Mouse (Mus musculus) hindbrain, embryonic 10.5 days (tissue): ENCODE measurements at regions not wholly inside any gene's neighbourhood (a gene's known extent, or its start where the extent isn't known, plus 50 kb on each side); places are given as distances from the start of the nearest gene placed in this dataset.

Source experiments
- DNase-seq: peaks from one replicate; pipeline ENCODE4 v3.0.0-alpha.2; 2017; ENCODE audit warnings: low spot score
- H3K27ac ChIP-seq: fragments of 300-500 bp; sonication (generic); 2 replicates; pipeline ENCODE4 v1.5.1; 2016; ENCODE audit warnings: mild to moderate bottlenecking, moderate library complexity
- H3K27me3 ChIP-seq: fragments of 300-500 bp; sonication (generic); 2 replicates; pipeline ENCODE4 v1.6.1; 2016; ENCODE audit warnings: mild to moderate bottlenecking; ENCODE audit not compliant: poor library complexity, insufficient read depth, severe bottlenecking
- H3K36me3 ChIP-seq: fragments of 300-500 bp; sonication (generic); 2 replicates; pipeline ENCODE4 v1.6.1; 2016; ENCODE audit warnings: mild to moderate bottlenecking, moderate library complexity
- H3K4me1 ChIP-seq: fragments of 300-500 bp; sonication (generic); replicated peaks from 2 replicates; pipeline ENCODE4 v1.6.1; 2016; ENCODE audit warnings: mild to moderate bottlenecking
- H3K4me3 ChIP-seq: fragments of 300-500 bp; sonication (generic); 2 replicates; pipeline ENCODE4 v1.5.1; 2016; ENCODE audit warnings: mild to moderate bottlenecking, moderate library complexity
- H3K9me3 ChIP-seq: fragments of 300-500 bp; sonication (generic); 2 replicates; pipeline ENCODE4 v1.6.1; 2016; ENCODE audit warnings: mild to moderate bottlenecking, moderate library complexity
- WGBS: fragments of 180-500 bp; shearing (Covaris S2); methylation state at CpG from one replicate; pipeline ENCODE4 v1.1.7; 2016; 5-methylcytosine and 5-hydroxymethylcytosine counted together

DNA sequence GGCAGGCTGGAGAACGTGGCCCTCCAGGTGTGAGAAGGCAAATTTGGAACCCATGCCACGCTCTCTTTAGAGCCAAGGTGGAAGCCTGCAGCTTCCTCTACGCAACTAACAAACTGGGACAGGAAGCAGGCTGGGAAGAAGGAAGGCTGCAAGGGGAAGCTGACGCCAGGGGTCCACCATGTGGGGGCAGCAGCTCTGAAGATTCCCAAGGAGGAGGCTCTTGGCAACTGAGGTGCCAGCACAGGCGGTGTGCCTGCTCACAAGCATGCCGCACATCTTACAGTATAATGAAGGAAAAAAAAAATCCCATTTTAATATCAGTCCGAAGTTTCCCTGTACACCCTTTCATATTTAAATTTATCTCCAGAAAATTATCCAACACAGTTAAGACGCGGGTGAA, 117.3 kb upstream of the Mki67 start:
- WGBS, result 73% methylated on average over 9 of the region's 9 CpGs
- H3K27me3 ChIP-seq, result peaks cover 15% of the 10 kb centered on the region; the same call in 1 of the 2 replicates
- no peaks in the 10 kb centered on the region for H3K9me3 ChIP-seq
- H3K4me3 ChIP-seq, result no peak overlapping the region
- no peak for DNase-seq
- H3K4me1 ChIP-seq, result peaks cover 54% of the 10 kb centered on the region
- no peaks in the 10 kb centered on the region for H3K36me3 ChIP-seq
- peak overlapping the region; percentile 29; the same call in 1 of the 2 replicates for H3K27ac ChIP-seq

DNA sequence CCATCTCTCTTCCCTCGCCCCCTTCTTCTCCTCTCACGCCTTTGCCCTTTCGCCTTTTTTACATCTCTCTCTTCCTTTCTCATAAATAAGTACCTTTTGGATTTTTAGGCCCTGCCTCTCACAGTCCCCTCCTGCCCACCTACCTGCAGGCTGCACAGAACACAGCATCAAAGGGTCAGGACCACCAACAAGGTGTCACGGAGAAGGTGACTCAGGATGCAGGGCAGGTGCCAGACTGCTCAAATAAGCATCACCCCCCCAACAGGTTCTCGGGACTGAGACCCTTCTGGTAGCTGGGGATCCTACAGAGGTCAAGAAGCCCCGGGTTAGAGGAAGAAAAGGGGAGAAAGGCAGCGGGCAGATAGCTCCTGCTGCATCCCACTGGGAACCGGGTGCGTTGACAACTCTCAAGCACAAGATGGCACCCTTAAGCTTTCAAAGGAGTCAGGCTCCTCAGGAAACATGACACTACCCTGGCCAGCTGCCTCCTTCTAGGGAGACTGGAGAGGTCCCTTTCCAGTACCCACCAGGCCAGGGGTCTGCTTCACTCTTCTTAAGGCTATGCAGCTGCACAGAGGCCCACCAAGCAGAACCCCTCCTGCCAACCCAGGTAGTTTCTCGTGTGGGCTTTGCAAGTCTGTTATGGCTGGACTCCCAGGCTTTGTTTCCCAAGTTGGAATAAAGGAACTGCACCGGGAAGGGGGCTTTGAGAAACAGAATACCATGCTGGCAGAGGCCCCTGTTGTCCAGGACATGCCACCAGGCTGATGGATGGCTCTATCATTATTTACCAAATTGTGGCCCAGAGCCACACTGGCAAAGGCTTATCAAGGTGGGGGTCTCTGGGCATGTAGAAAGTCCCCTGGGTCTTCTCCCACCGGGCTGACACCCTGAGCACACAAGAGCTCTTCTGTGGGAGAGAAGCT, 120.9 kb upstream of the Mki67 start:
- H3K9me3 ChIP-seq, result no peaks in the 10 kb centered on the region
- peaks cover 43% of the 10 kb centered on the region for H3K4me1 ChIP-seq
- no peaks in the 10 kb centered on the region for H3K36me3 ChIP-seq
- H3K27me3 ChIP-seq, result peaks cover 18% of the 10 kb centered on the region; the same call in 1 of the 2 replicates
- H3K27ac ChIP-seq, result peak overlapping the region; percentile 46
- 37% methylated on average over 12 of the region's 12 CpGs for WGBS
- DNase-seq, result peak; percentile 84
- H3K4me3 ChIP-seq, result no peak overlapping the region

DNA sequence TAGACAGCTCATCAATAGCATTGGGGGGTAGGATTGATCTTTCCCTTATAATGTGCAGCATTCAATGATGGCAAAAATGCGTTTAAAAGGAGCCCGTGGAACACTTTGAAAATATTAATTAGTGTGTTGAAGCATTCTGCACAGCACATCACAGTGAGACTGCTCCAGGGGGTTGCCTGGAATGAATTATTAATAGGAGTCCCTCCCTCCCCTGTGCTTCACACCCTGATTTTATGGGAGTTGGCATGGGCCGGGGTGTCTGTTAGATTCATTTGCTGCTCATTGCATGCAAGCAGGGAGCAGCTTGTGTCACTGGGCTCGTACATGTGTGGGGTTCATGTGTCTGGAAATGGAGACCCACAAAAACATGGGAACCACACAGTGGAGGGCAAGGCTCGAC, 127.9 kb upstream of the Mki67 start:
- H3K4me3 ChIP-seq, result no peak overlapping the region
- H3K9me3 ChIP-seq, result no peaks in the 10 kb centered on the region
- H3K4me1 ChIP-seq, result peaks cover 18% of the 10 kb centered on the region; the same call in 1 of the 2 replicates
- no peak overlapping the region for H3K27ac ChIP-seq
- peaks cover 21% of the 10 kb centered on the region for H3K27me3 ChIP-seq
- WGBS, result 82% methylated on average over 5 of the region's 5 CpGs
- DNase-seq, result no peak
- H3K36me3 ChIP-seq, result no peaks in the 10 kb centered on the region

DNA sequence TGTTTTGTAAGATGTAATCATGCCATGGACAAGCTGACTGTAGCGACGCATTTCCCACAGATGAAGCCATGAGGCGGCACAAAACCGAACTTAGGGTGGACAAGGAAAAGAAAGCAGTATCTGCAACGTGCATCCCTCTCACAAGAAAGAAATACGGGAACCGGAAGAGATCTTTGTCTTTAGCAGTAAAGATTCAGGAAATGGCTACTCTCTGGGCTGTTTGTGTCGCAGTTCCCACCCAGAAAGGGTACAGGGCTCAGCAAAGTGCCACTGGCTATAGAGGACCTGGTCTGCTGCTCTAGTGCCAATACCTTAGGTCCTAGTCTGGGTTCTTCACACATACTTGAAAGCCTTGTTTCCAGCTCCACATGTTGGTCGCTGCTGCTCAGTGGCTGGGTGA, 131.1 kb upstream of the Mki67 start:
- Histone ChIP-seq H3K9me3 (no peaks in the 10 kb centered on the region), H3K4me1 (peaks cover 21% of the 10 kb centered on the region; the same call in 1 of the 2 replicates), H3K4me3 (no peak overlapping the region), H3K27me3 (peaks cover 42% of the 10 kb centered on the region), H3K36me3 (no peaks in the 10 kb centered on the region), H3K27ac (no peak overlapping the region)
- WGBS, result 82% methylated on average over 9 of the region's 9 CpGs
- DNase-seq, result no peak

DNA sequence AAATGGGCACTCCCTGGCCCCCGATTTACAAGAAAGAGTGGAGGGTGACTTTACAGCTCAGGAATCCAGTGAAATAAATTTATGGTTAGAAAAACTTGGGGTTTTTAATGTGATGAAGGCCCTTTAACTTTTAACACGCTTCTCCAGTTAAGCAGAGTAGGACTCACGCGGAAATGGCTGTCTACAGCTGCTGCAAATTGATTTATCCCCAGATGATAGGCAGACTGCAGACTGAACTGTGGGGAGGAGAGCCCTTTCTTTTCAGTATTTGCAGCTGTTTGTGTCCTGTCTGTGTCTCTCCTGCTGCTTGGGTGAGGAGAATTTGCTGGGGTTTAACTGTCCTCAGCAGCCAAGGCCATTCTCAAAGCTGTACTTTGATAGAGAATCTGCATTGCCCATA, 132.0 kb upstream of the Mki67 start:
- no peak overlapping the region for H3K4me3 ChIP-seq
- no peaks in the 10 kb centered on the region for H3K36me3 ChIP-seq
- H3K27ac ChIP-seq, result no peak overlapping the region
- H3K9me3 ChIP-seq, result no peaks in the 10 kb centered on the region
- H3K27me3 ChIP-seq, result peaks cover 51% of the 10 kb centered on the region
- DNase-seq, result no peak
- peaks cover 29% of the 10 kb centered on the region for H3K4me1 ChIP-seq
- 81% methylated on average over 4 of the region's 4 CpGs for WGBS

DNA sequence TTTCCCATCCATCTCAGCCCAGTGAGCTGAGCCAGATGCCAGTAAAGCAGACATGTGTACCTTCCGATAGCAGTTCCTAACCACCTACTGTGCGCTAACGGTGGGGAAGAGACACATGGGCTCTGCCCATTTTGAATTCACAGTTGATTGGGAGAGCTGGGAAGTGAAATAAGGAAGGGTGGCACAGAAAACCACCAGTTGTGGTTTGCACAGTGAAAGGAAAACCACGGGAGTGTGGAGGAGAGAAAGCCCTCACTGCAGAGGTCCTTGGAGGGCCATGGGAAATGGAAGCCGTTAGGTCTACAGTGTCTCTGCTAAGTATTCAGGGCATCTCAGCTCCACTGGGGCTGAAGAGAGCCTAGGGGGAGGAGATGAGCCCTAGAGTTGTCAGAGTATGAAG, 132.7 kb upstream of the Mki67 start:
- no peak overlapping the region for H3K4me3 ChIP-seq
- no peaks in the 10 kb centered on the region for H3K9me3 ChIP-seq
- H3K27ac ChIP-seq, result no peak overlapping the region
- no peaks in the 10 kb centered on the region for H3K36me3 ChIP-seq
- 69% methylated on average over 5 of the region's 5 CpGs for WGBS
- peaks cover 36% of the 10 kb centered on the region for H3K4me1 ChIP-seq
- peaks cover 55% of the 10 kb centered on the region for H3K27me3 ChIP-seq
- DNase-seq, result no peak

DNA sequence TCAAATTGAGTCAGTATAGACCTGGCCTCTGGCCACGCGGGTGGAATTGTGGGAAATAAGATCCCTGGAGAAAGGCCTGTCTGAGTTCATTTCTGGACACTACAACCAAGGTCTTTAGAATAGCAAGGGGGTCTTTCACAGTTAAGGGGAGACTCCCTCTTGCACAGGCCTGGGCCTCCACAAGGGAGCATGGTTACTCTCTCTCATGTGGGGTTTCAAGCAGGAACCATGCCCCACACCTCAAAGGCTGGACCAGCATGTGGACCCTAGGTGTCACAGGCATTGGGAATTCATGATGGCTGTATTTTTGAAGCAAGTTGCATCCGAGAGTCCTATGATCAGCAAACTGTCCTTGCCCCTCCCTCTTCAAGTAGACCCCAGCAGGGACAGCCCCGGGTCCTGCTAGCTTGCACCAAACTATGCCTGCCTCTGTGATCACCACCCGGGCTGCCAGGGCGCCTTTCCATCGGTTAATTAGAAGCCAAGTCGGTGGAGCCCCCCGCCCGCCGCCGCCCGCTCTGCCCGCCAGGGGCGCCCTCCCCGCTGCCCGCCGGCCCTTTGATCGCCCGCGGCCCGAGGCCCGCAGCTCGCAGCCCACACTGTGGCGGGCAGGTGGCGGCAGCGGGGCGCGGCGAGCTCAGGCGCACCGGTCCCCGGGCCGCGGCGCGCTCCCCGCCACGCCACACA, 137.1 kb upstream of the Mki67 start:
- 6% methylated on average over 39 of the region's 39 CpGs for WGBS
- H3K4me3 ChIP-seq, result peak overlapping the region; percentile 43
- H3K9me3 ChIP-seq, result no peaks in the 10 kb centered on the region
- no peaks in the 10 kb centered on the region for H3K36me3 ChIP-seq
- H3K27me3 ChIP-seq, result peaks cover 60% of the 10 kb centered on the region
- peak overlapping the region; percentile 51 for H3K27ac ChIP-seq
- peak; percentile 73 for DNase-seq
- peaks cover 41% of the 10 kb centered on the region for H3K4me1 ChIP-seq

DNA sequence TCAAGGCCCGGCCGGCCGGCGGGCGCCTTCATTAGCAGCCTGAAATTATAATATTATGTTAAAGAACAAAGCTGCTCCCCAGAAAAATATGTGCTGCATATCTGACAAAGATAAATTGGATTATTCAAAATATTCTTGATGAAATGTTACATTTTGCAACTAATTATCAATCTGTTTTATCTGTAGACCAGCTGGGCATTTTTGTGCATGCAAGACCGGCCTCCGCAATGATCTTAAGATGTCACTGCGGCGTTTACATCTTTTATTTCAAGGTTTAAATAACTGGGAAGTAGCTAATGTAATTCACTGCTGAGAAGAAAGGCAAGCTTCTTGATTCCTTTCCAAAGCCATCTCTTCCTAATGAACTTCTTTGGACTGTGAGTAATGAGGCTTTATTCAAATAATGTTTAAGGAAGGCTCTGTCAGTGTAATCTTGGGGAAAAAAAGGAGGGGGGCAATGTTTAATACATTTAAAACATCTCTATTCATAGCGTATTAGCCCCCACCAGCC, 137.7 kb upstream of the Mki67 start:
- H3K9me3 ChIP-seq, result no peaks in the 10 kb centered on the region
- no peaks in the 10 kb centered on the region for H3K36me3 ChIP-seq
- peak overlapping the region; percentile 43 for H3K4me3 ChIP-seq
- no peak for DNase-seq
- WGBS, result 24% methylated on average over 10 of the region's 10 CpGs
- H3K4me1 ChIP-seq, result peaks cover 36% of the 10 kb centered on the region
- peak overlapping the region; percentile 51 for H3K27ac ChIP-seq
- H3K27me3 ChIP-seq, result peaks cover 57% of the 10 kb centered on the region

DNA sequence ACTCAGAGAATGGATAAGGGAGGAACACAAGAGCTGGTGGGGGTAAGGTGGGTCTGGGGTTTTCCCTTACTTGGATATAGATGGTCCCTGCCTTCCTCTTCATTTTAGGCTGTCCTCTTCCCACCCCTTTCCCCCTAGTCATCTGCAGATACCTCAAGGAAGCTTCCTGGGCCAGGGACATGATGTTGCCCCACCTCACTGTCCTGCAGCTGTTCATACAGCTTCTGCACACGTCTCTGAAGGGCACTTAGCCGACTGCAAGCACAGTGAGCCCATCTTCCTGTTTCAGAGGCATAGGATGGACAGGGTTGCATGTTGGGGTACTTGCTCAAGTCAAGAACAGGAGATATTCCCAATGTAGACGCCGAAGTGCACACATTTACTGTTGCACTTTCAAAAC, 144.1 kb upstream of the Mki67 start:
- 70% methylated on average over 4 of the region's 4 CpGs for WGBS
- Histone ChIP-seq H3K27me3 (peaks cover 14% of the 10 kb centered on the region), H3K36me3 (no peaks in the 10 kb centered on the region)

DNA sequence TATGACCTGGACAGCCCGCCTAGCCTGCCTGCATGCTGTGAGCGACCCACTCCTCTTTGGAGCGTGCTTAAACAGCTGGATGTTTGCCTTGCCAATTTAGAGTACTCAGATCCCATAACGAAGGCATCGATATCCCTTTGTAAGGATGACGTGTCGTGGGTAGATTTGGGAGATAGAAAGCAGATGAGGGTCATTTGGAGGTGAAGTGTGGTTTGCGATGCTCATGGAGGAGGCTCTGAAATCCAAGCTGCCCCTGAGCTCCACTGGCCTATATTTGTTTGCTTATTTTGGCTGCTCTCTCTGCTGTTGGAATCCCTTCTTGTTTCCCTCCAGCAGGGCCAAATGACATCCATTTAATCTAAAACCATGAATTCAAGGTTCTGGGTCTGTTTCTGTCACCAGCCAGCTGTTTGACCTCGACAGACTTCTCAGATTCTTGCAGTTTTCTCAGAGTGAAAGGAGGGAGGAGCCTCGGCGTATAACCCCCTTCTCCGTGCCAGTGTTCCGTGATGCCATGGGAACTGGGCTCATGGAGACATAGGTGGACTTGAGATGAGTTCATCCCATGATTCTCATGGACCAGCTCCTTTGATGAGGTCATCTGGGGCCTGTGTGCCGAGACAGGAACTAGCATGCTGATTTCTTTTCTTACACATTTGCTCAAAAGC, 144.7 kb upstream of the Mki67 start:
- DNase-seq, result peak; percentile 15
- Histone ChIP-seq H3K4me3 (no peak overlapping the region), H3K27ac (no peak overlapping the region), H3K27me3 (peaks cover 14% of the 10 kb centered on the region), H3K9me3 (no peaks in the 10 kb centered on the region), H3K36me3 (no peaks in the 10 kb centered on the region), H3K4me1 (peaks cover 45% of the 10 kb centered on the region)
- WGBS, result 68% methylated on average over 14 of the region's 14 CpGs

More for the DNA sequence above, 144.1 kb upstream of the Mki67 start:
- Histone ChIP-seq H3K9me3 (no peaks in the 10 kb centered on the region), H3K4me1 (peaks cover 49% of the 10 kb centered on the region), H3K27ac (no peak overlapping the region), H3K4me3 (no peak overlapping the region)
- no peak for DNase-seq

DNA sequence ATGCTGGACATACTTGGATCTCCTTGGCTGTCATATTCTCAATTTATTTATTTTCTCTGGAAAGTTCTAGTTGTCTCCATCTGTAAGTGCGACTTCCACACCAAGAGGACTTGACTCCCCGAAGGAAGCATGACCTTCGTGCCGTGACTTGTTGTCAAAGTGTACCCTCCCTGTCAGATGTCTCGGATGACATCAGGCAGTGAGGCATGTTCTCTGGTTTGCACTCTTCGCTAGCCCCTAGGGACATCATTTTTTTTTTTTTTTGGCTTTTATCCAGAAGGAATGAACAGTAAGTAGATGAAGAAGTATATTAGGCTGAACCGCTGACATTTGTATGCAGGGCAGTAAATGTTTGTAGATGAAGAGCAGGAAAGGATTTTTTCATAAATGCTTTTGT, 145.2 kb upstream of the Mki67 start:
- Histone ChIP-seq H3K4me1 (peaks cover 45% of the 10 kb centered on the region), H3K36me3 (no peaks in the 10 kb centered on the region), H3K27me3 (peaks cover 14% of the 10 kb centered on the region), H3K27ac (no peak overlapping the region), H3K9me3 (no peaks in the 10 kb centered on the region), H3K4me3 (no peak overlapping the region)
- no peak for DNase-seq
- WGBS, result 56% methylated on average over 7 of the region's 7 CpGs

DNA sequence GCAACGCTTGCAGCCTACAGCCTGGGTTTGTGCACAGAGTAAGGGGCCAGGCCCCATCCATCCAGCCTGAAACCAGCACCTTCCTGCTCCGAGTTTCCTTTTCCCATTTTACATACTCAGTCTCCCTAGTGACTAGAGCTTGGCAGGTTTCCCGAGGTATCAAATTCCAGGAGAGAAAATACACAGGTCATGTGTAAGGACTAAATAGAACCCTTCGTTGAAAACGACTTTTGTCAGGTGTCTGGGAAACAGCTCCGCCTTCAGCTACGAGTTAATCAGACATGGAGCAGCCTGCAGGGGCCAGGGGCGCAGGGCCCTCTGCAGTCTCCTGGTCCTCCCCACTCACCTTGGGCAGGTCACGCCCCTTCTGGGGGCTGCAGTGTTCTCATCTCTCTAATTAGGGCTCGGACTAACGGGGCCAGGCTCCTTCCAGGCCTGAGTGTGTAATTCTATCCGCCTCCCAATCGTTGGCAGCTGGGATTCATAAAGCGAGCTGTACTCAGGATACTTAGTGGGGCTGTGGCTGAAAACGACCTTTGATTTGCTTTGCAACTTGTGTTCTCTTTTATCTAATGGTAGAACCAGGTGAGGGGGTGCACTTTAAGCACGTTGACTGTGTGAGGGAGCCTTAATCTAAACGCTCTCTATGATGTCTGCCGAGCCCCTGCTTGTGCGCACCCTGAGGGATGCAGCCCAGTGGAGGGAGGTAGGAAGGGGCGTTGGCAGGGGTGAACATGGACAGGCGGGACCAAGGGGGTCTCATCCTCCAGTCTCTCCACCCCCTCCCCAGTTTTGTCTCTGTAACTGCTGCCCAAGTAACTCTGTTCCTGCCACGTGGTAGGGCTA, 147.6 kb upstream of the Mki67 start:
- WGBS, result 56% methylated on average over 22 of the region's 22 CpGs
- no peak overlapping the region for H3K4me3 ChIP-seq
- peak; percentile 64 for DNase-seq
- H3K27ac ChIP-seq, result peak overlapping the region; percentile 66
- no peaks in the 10 kb centered on the region for H3K9me3 ChIP-seq
- H3K4me1 ChIP-seq, result peaks cover 45% of the 10 kb centered on the region
- no peaks in the 10 kb centered on the region for H3K36me3 ChIP-seq
- H3K27me3 ChIP-seq, result 0 out of 2 replicates have a peak, but pooled peaks cover 6% of the 10 kb centered on the region
